In the genomic region with DNA sequence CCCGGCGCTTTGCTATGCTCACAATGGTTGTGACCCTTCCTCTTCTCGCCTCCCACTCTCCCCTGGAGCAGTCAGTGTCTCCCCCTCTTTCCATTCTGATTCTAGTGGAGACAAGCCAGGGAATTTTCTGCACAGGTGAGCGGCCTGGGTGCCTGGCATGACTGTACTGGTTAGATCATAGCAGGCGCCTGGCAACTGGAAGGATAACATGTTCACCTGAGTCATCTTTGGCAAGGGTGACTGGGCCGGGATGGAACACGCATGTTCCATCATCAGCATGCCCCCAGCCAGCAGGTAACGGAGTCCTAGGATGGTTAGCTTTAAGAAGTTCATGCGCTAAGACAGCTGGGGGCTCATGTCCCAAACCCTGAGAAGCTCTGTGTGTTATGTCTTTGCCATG, we compare ENCODE assay signal across 17 mouse cellular contexts. TPM values are rescaled to one million over a fixed set of nuclear protein-coding genes. Genes with fewer than 3 reads are reported as not detected.
DNase-seq lines count a peak whose midpoint lies in the region; ATAC-seq and TF ChIP-seq lines count a peak whose summit lies in the region.
"Had no signal": no experiment of that assay in that cellular context is flagged by ENCODE, and none has a peak within 500 bp of the region (broad histone marks: within the 10 kb centered on the region; RNA-seq: fewer than 3 reads in every experiment).

No protein-coding gene starts in this region.

- WGBS in lung, embryonic 14.5 days, result 75% methylated on average over 9 of the region's 9 CpGs
- 81% methylated on average over 9 of the region's 9 CpGs for WGBS in embryonic facial prominence, embryonic 13.5 days
- 72% methylated on average over 9 of the region's 9 CpGs for WGBS in limb, embryonic 15.5 days

- peak overlapping the region; percentile 64 for H3K27ac ChIP-seq in lung, embryonic 14.5 days (ENCODE audit: low read depth)
- peak overlapping the region; percentile 17; the same call in 1 of the 2 replicates for H3K27ac ChIP-seq in embryonic facial prominence, embryonic 13.5 days
- H3K27ac ChIP-seq in limb, embryonic 15.5 days, result peak overlapping the region; percentile 51; the same call in 1 of the 2 replicates
- H3K27ac ChIP-seq: hindbrain, embryonic 15.5 days; liver, embryonic 13.5 days had no signal

- peak; percentile 40 to 50 for DNase-seq in cerebellum, postnatal 25 days
- DNase-seq in cerebellum, adult 9-10 months, result no peak
- no peak for DNase-seq in lung, embryonic 14.5 days
- no peak for DNase-seq in lung, postnatal 10 days
- DNase-seq in left cerebral cortex, adult 11 months (ENCODE audit: low spot score), result no peak
- DNase-seq: adrenal gland, postnatal 10 days; heart, postnatal 36 days; kidney, adult 18-20 months; kidney, postnatal 10 days; left cerebral cortex, postnatal 4 days; liver, embryonic 13.5 days had no signal

- no peak for TF ChIP-seq CTCF in lung, embryonic 14.5 days (IDR thresholded peaks at IDR 0.05; ENCODE audit: low read depth)

- no peaks in the 10 kb centered on the region for H3K36me3 ChIP-seq in lung, embryonic 14.5 days (ENCODE audit: insufficient read depth)
- H3K36me3 ChIP-seq in embryonic facial prominence, embryonic 13.5 days, result no peaks in the 10 kb centered on the region
- H3K36me3 ChIP-seq in limb, embryonic 15.5 days, result no peaks in the 10 kb centered on the region
- H3K36me3 ChIP-seq: G1E; hindbrain, embryonic 15.5 days; liver, embryonic 13.5 days had no signal

- H3K4me1 ChIP-seq in lung, embryonic 14.5 days (ENCODE audit: insufficient read depth), result peaks cover 6% of the 10 kb centered on the region; the same call in 1 of the 2 replicates
- peaks cover 33% of the 10 kb centered on the region for H3K4me1 ChIP-seq in embryonic facial prominence, embryonic 13.5 days
- peaks cover 29% of the 10 kb centered on the region for H3K4me1 ChIP-seq in limb, embryonic 15.5 days

- ATAC-seq in lung, embryonic 14.5 days (ENCODE audit: insufficient read depth), result no peak
- ATAC-seq in embryonic facial prominence, embryonic 13.5 days (ENCODE audit: insufficient number of reproducible peaks, insufficient read depth, low FRiP score, low TSS enrichment, low read depth), result no peak
- no peak for ATAC-seq in limb, embryonic 15.5 days (ENCODE audit: insufficient number of reproducible peaks, low FRiP score, low TSS enrichment, low read depth)
- ATAC-seq: activated CD4-positive, CD25-positive, alpha-beta regulatory T cell, adult 4 months; midbrain, embryonic 16.5 days had no signal

- H3K9ac ChIP-seq in lung, embryonic 14.5 days, result no peak overlapping the region
- H3K9ac ChIP-seq in embryonic facial prominence, embryonic 13.5 days, result 0 out of 2 replicates have a peak overlapping the region, but pooled peaks have one; percentile 6
- no peak overlapping the region for H3K9ac ChIP-seq in limb, embryonic 15.5 days
- H3K9ac ChIP-seq: hindbrain, embryonic 15.5 days; liver, embryonic 13.5 days had no signal

- H3K4me3 ChIP-seq in lung, embryonic 14.5 days (ENCODE audit: low read depth, low read length), result no peak overlapping the region
- H3K4me3 ChIP-seq in embryonic facial prominence, embryonic 13.5 days, result no peak overlapping the region
- no peak overlapping the region for H3K4me3 ChIP-seq in limb, embryonic 15.5 days
- H3K4me3 ChIP-seq: hindbrain, embryonic 15.5 days; liver, embryonic 13.5 days had no signal

- H3K4me2 ChIP-seq in lung, embryonic 14.5 days, result peak overlapping the region; percentile 36; the same call in 1 of the 2 replicates
- H3K4me2 ChIP-seq in embryonic facial prominence, embryonic 13.5 days, result no peak overlapping the region
- H3K4me2 ChIP-seq in limb, embryonic 15.5 days, result 0 out of 2 replicates have a peak overlapping the region, but pooled peaks have one; percentile 32
- H3K4me2 ChIP-seq: hindbrain, embryonic 15.5 days; liver, embryonic 13.5 days had no signal

- no peaks in the 10 kb centered on the region for H3K9me3 ChIP-seq in lung, embryonic 14.5 days (ENCODE audit: low read depth, low read length)
- H3K9me3 ChIP-seq in embryonic facial prominence, embryonic 13.5 days, result peaks cover 1% of the 10 kb centered on the region; the same call in 1 of the 2 replicates
- no peaks in the 10 kb centered on the region for H3K9me3 ChIP-seq in limb, embryonic 15.5 days
- H3K9me3 ChIP-seq: hindbrain, embryonic 15.5 days had no signal

- H3K27me3 ChIP-seq in lung, embryonic 14.5 days (ENCODE audit: insufficient read depth, low read length), result no peaks in the 10 kb centered on the region
- no peaks in the 10 kb centered on the region for H3K27me3 ChIP-seq in embryonic facial prominence, embryonic 13.5 days
- H3K27me3 ChIP-seq in limb, embryonic 15.5 days, result no peaks in the 10 kb centered on the region
- H3K27me3 ChIP-seq: hindbrain, embryonic 15.5 days; liver, embryonic 13.5 days had no signal

RNA-seq across cellular contexts. Expression of a gene that starts 37.1 kb away (rescaled TPM):
- polyA plus RNA-seq in lung, embryonic 14.5 days (2014; fragmentation: Nextera tagmentation; extraction: Ambion mirVana), result 345 and 360 TPM in 2 replicates
- 336 and 343 TPM in 2 replicates for polyA plus RNA-seq in embryonic facial prominence, embryonic 13.5 days (2015; fragmentation: Nextera tagmentation; extraction: Ambion mirVana)
- 283 and 286 TPM in 2 replicates for polyA plus RNA-seq in limb, embryonic 15.5 days (2015; fragmentation: Nextera tagmentation; extraction: Ambion mirVana)

Comparison
In these comparisons a context has a peak if more than half of its experiments do, and no peak if none do; other contexts are left out.
1. DNase-seq: peak in cerebellum, postnatal 25 days (2 of 2); none in cerebellum, adult 9-10 months (single experiment), lung, embryonic 14.5 days (single experiment), lung, postnatal 10 days (single experiment) and left cerebral cortex, adult 11 months (single experiment).
2. Peak in every context shown above with its lines, with median percentiles within 50 percentile points of each other: H3K27ac ChIP-seq.